Mouse (Mus musculus): ENCODE measurements at regions not wholly inside any gene's neighbourhood (a gene's known extent, or its start where the extent isn't known, plus 50 kb on each side); places are given as distances from the start of the nearest gene placed in this dataset.

GRCm38 (mm10) chr2:78596251-78596650 lies 271.7 kb upstream of the Ube2e3 start:
- H3K27ac ChIP-seq (ENCODE audit: insufficient read depth, low read depth), result no peak overlapping the region
- H3K4me2 ChIP-seq (ENCODE audit: insufficient read depth, low read depth, poor library complexity, severe bottlenecking), result no peak overlapping the region
- no peak for DNase-seq (ENCODE audit: extremely low read depth)
- no peak for TF ChIP-seq ZC3H11A (IDR thresholded peaks at IDR 0.05; ENCODE audit: low read depth, low read length)
- no peak for TF ChIP-seq CHD1 (IDR thresholded peaks at IDR 0.05; ENCODE audit: low read depth, low read length)
- no peak for TF ChIP-seq BHLHE40 (IDR thresholded peaks at IDR 0.05; ENCODE audit: low read depth, low read length)
- TF ChIP-seq USF2 (conservative IDR thresholded peaks at IDR 0.05; ENCODE audit: low read depth, low read length), result no peak
- TF ChIP-seq PAX5 (IDR thresholded peaks at IDR 0.05; ENCODE audit: low read length), result no peak
- TF ChIP-seq POLR2AphosphoS2 (IDR thresholded peaks at IDR 0.05; ENCODE audit: low read depth, low read length), result no peak
- TF ChIP-seq UBTF (IDR thresholded peaks at IDR 0.05; ENCODE audit: low read depth, low read length), result no peak
- TF ChIP-seq ELF1 (IDR thresholded peaks at IDR 0.05; ENCODE audit: low read depth, low read length), result no peak
- no peak for TF ChIP-seq JUN (IDR thresholded peaks at IDR 0.05; ENCODE audit: insufficient read depth, low read depth, low read length)
- no peaks in the 10 kb centered on the region for H3K36me3 ChIP-seq (replicated peaks in 1 of 2; ENCODE audit: control insufficient read depth in 1 of 2, insufficient read depth in 1 of 2, low read length in 1 of 2)
- no peaks in the 10 kb centered on the region for H3K9me3 ChIP-seq (replicated peaks; ENCODE audit: low read length)
- H3K9ac ChIP-seq (ENCODE audit: insufficient read depth, low read depth), result no peak overlapping the region
- no peaks in the 10 kb centered on the region for H3K79me2 ChIP-seq (replicated peaks; ENCODE audit: control insufficient read depth, extremely low read depth, insufficient read depth, poor library complexity, severe bottlenecking)
- in situ Hi-C loops (cut with MboI; ENCODE audit: low pct_ligation_motif_present, low pct_unique_long_range_greater_than_20kb, low sequenced_read_pairs), result no loop called here
- dilution Hi-C loops (cut with MboI; ENCODE audit: extremely low pct_ligation_motif_present, extremely low pct_unique_long_range_greater_than_20kb, low sequenced_read_pairs), result no loop called here
- no peak overlapping the region for H3K4me3 ChIP-seq (replicated peaks in 1 of 3; ENCODE audit: low read depth in 2 of 3, low read length in 2 of 3, poor library complexity in 1 of 3)
- no peaks in the 10 kb centered on the region for H3K27me3 ChIP-seq (replicated peaks)
- peaks cover 0 to 3% of the 10 kb centered on the region in 2 experiments; a peak in 2 of 4 replicates for H3K4me1 ChIP-seq (ENCODE audit: control insufficient read depth in 1 of 2, insufficient read depth in 2 of 2)

- in situ Hi-C loops (cut with MboI; ENCODE audit: low pct_ligation_motif_present, low pct_unique_long_range_greater_than_20kb, low sequenced_read_pairs), result no loop called here
- no peak overlapping the region for H3K9ac ChIP-seq (ENCODE audit: insufficient read depth, low read depth)
- H3K4me1 ChIP-seq (ENCODE audit: control insufficient read depth in 1 of 2, insufficient read depth in 2 of 2), result peaks cover 3 to 7% of the 10 kb centered on the region in 2 experiments
- no peaks in the 10 kb centered on the region for H3K36me3 ChIP-seq (replicated peaks in 1 of 2; ENCODE audit: control insufficient read depth in 1 of 2, insufficient read depth in 1 of 2, low read length in 1 of 2)
- no peak overlapping the region for H3K4me2 ChIP-seq (ENCODE audit: insufficient read depth, low read depth, poor library complexity, severe bottlenecking)
- peak; percentile 76 for DNase-seq (ENCODE audit: extremely low read depth)
- no peaks in the 10 kb centered on the region for H3K9me3 ChIP-seq (replicated peaks; ENCODE audit: low read length)
- H3K79me2 ChIP-seq (replicated peaks; ENCODE audit: control insufficient read depth, extremely low read depth, insufficient read depth, poor library complexity, severe bottlenecking), result no peaks in the 10 kb centered on the region
- no peak overlapping the region for H3K4me3 ChIP-seq (replicated peaks in 1 of 3; ENCODE audit: low read depth in 2 of 3, low read length in 2 of 3, poor library complexity in 1 of 3)
- no peaks in the 10 kb centered on the region for H3K27me3 ChIP-seq (replicated peaks)
- dilution Hi-C loops (cut with MboI; ENCODE audit: extremely low pct_ligation_motif_present, extremely low pct_unique_long_range_greater_than_20kb, low sequenced_read_pairs), result no loop called here
- H3K27ac ChIP-seq (ENCODE audit: insufficient read depth, low read depth), result no peak overlapping the region
- no peak for TF ChIP-seq MXI1 (IDR thresholded peaks at IDR 0.05; ENCODE audit: low read depth, low read length)
- TF ChIP-seq PAX5 (IDR thresholded peaks at IDR 0.05; ENCODE audit: low read length), result no peak
- TF ChIP-seq CHD2 (IDR thresholded peaks at IDR 0.05; ENCODE audit: low read length), result no peak
- no peak for TF ChIP-seq MEF2A (IDR thresholded peaks at IDR 0.05; ENCODE audit: borderline replicate concordance, low read depth, low read length)
- peak; percentile 99 for TF ChIP-seq BHLHE40 (IDR thresholded peaks at IDR 0.05; ENCODE audit: low read depth, low read length)
- TF ChIP-seq NELFE (IDR thresholded peaks at IDR 0.05; ENCODE audit: low read depth, low read length), result no peak
- no peak for TF ChIP-seq EP300 (IDR thresholded peaks at IDR 0.05; ENCODE audit: low read length)
- TF ChIP-seq MAZ (IDR thresholded peaks at IDR 0.05; ENCODE audit: low read depth, low read length), result no peak
- TF ChIP-seq JUN (IDR thresholded peaks at IDR 0.05; ENCODE audit: insufficient read depth, low read depth, low read length), result peak; percentile 48; the same call in 1 of the 2 replicates
- TF ChIP-seq USF1 (IDR thresholded peaks at IDR 0.05; ENCODE audit: low read depth, low read length), result no peak
- TF ChIP-seq ZNF384 (IDR thresholded peaks at IDR 0.05; ENCODE audit: low read depth, low read length), result peak; percentile 87
- TF ChIP-seq SIN3A (IDR thresholded peaks at IDR 0.05; ENCODE audit: low read length), result no peak
- no peak for TF ChIP-seq POLR2A (IDR thresholded peaks at IDR 0.05; ENCODE audit: low read depth, low read length)
- TF ChIP-seq CTCF (conservative IDR thresholded peaks at IDR 0.05 in 1 of 2, IDR thresholded peaks at IDR 0.05 in 1 of 2; ENCODE audit: low read depth in 2 of 2, low read length in 2 of 2), result no peak
- TF ChIP-seq E2F4 (IDR thresholded peaks at IDR 0.05; ENCODE audit: insufficient replicate concordance, low read depth, low read length), result no peak
- TF ChIP-seq POLR2AphosphoS2 (IDR thresholded peaks at IDR 0.05; ENCODE audit: low read depth, low read length), result no peak
- TF ChIP-seq TCF12 (IDR thresholded peaks at IDR 0.05; ENCODE audit: low read depth, low read length), result no peak
- peak; percentile 65; the same call in 1 of the 2 replicates for TF ChIP-seq MAX (IDR thresholded peaks at IDR 0.05; ENCODE audit: low read length)
- TF ChIP-seq USF2 (conservative IDR thresholded peaks at IDR 0.05; ENCODE audit: low read depth, low read length), result no peak
- peak; percentile 75 for TF ChIP-seq ETS1 (conservative IDR thresholded peaks at IDR 0.05; ENCODE audit: low read depth, low read length)
- no peak for TF ChIP-seq ZMIZ1 (IDR thresholded peaks at IDR 0.05; ENCODE audit: low read depth, low read length)
- TF ChIP-seq MYC (IDR thresholded peaks at IDR 0.05; ENCODE audit: low read depth, low read length), result no peak
- TF ChIP-seq KAT2A (IDR thresholded peaks at IDR 0.05; ENCODE audit: insufficient replicate concordance, low read length), result no peak
- no peak for TF ChIP-seq HCFC1 (IDR thresholded peaks at IDR 0.05; ENCODE audit: low read depth, low read length)
- TF ChIP-seq RAD21 (IDR thresholded peaks at IDR 0.05; ENCODE audit: low read depth, low read length), result no peak
- no peak for TF ChIP-seq MAFK (IDR thresholded peaks at IDR 0.05; ENCODE audit: insufficient replicate concordance, low read length)
- no peak for TF ChIP-seq ZC3H11A (IDR thresholded peaks at IDR 0.05; ENCODE audit: low read depth, low read length)
- TF ChIP-seq RCOR1 (conservative IDR thresholded peaks at IDR 0.05; ENCODE audit: low read depth, low read length), result no peak
- TF ChIP-seq NRF1 (IDR thresholded peaks at IDR 0.05; ENCODE audit: low read depth, low read length), result no peak
- peak; percentile 58 for TF ChIP-seq IRF4 (IDR thresholded peaks at IDR 0.05; ENCODE audit: low read depth, low read length)
- no peak for TF ChIP-seq CHD1 (IDR thresholded peaks at IDR 0.05; ENCODE audit: low read depth, low read length)
Measured at GRCm38 (mm10) chr2:78580013-78580412, 287.9 kb upstream of the Ube2e3 start.
